Mouse (Mus musculus): ENCODE results near the gene Rgmb.

GRCm38 (mm10) chr17:15822376-15822775, 8.5 kb downstream of the Rgmb start:
- no peak for TF ChIP-seq POLR2A (IDR thresholded peaks at IDR 0.05; ENCODE audit: borderline replicate concordance, extremely low read depth, low read depth, low read length)
- TF ChIP-seq CTCF (IDR thresholded peaks at IDR 0.05; ENCODE audit: insufficient read depth, low read length): no peak

All from lung, adult 2 months (tissue).